Mouse (Mus musculus): Measurements from ENCODE around the gene Nlrx1. TPM values are rescaled to one million over a fixed set of nuclear protein-coding genes. Genes with fewer than 3 reads are reported as not detected.

The Nlrx1 gene
- 1.9 and 3.2 TPM in 2 replicates for polyA plus RNA-seq (2014; fragmentation: Nextera tagmentation; extraction: Ambion mirVana)

DNA sequence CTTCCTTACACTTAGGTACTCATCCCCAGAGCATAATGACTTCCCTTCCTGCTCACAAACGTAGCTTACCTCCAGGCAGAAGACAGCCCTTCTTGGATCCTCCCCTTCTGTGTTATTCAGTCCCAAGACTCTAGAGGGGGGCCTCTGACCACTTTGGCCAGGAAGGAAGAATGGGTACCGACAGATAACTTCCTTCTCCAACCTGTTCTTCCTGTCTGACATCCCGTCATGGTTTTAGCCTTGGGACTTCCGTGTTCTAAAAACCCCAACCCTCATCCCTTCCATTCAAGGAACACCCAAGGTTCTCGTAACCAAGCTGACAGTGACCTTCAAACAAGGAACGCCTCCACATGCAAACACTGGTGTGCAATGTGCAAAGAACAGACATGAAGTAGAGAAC, at the start of gene Nlrx1:
Nlrx1 (minus strand) TSS at position 168 of the 400 bp plus-strand sequence.
- ATAC-seq (ENCODE audit: low FRiP score) (peak; percentile 3; the same call in 1 of the 2 replicates), DNase-seq (ENCODE audit: low spot score, missing footprints) (no peak)
- Histone ChIP-seq H3K9ac (ENCODE audit: low read length) (peak within 1 kb of the TSS; percentile 73), H3K27me3 (ENCODE audit: control insufficient read depth, insufficient read depth, low read length) (no peaks in the 10 kb centered on the region), H3K4me1 (ENCODE audit: control insufficient read depth, insufficient read depth, low read length) (peaks cover 5% of the 10 kb centered on the region), H3K9me3 (ENCODE audit: control insufficient read depth, low read length) (no peaks in the 10 kb centered on the region), H3K27ac (ENCODE audit: low read depth, low read length) (no peak within 1 kb of the TSS), H3K36me3 (ENCODE audit: control insufficient read depth, insufficient read depth, low read length) (no peaks in the 10 kb centered on the region), H3K4me2 (peak within 1 kb of the TSS; percentile 53), H3K4me3 (ENCODE audit: low read depth, low read length) (peak within 1 kb of the TSS; percentile 32)
- 83% methylated on average over 6 of the region's 6 CpGs for WGBS

DNA sequence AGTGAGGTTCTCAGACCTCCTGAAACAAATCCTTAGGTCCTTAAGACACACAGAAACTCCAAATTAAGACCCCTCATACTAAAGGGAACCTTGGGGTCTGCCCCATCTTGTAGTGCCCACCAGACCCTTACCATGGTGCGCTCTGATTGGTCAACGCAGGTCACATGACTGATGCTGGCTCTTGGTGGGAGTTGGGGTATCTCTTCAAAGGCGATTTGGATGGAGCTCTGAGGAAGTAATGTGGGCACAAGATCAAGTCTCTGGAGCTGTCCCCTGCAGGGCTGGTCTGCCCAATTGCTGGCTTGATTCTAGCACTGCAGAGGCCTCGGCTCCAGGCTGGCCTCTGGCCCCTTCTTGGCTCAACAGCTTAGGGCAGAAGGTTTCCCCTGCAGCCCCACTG, 49.1 kb upstream of the Nlrx1 start:
- no peak overlapping the region for H3K27ac ChIP-seq (ENCODE audit: low read depth, low read length)
- H3K4me1 ChIP-seq (ENCODE audit: control insufficient read depth, insufficient read depth, low read length) = peaks cover 27% of the 10 kb centered on the region
- ATAC-seq (ENCODE audit: low FRiP score) = no peak
- no peak overlapping the region for H3K4me2 ChIP-seq
- H3K9ac ChIP-seq (ENCODE audit: low read length) = no peak overlapping the region
- H3K36me3 ChIP-seq (ENCODE audit: control insufficient read depth, insufficient read depth, low read length) = peaks cover 8% of the 10 kb centered on the region
- WGBS = 75% methylated on average over 4 of the region's 4 CpGs
- H3K9me3 ChIP-seq (ENCODE audit: control insufficient read depth, low read length) = no peaks in the 10 kb centered on the region
- DNase-seq (ENCODE audit: low spot score, missing footprints) = peak; percentile 69
- no peak overlapping the region for H3K4me3 ChIP-seq (ENCODE audit: low read depth, low read length)
- no peaks in the 10 kb centered on the region for H3K27me3 ChIP-seq (ENCODE audit: control insufficient read depth, insufficient read depth, low read length)

DNA sequence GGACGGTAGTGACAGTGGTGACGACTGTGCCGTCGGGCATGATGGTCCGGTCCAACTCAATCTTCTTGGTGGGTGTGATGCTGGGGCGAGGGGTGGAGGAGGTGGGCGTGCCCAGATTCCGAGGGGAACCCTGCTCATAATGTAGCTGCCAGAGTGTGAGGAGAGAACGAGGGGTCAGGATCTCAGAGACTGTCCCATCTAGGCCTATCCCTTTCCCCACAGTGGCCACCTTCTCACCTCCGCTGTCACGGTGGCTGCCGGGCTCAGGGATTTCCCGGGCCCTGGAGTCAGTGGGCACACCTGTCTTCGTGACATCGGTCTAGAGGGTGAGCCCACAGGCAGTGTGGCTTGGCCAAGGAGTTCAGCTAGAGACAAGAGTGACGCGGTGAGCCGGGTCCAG, 46.5 kb upstream of the Nlrx1 start:
- Histone ChIP-seq H3K27me3 (ENCODE audit: control insufficient read depth, insufficient read depth, low read length) (no peaks in the 10 kb centered on the region), H3K9ac (ENCODE audit: low read length) (no peak overlapping the region), H3K9me3 (ENCODE audit: control insufficient read depth, low read length) (no peaks in the 10 kb centered on the region), H3K27ac (ENCODE audit: low read depth, low read length) (no peak overlapping the region), H3K4me2 (no peak overlapping the region), H3K4me3 (ENCODE audit: low read depth, low read length) (no peak overlapping the region), H3K36me3 (ENCODE audit: control insufficient read depth, insufficient read depth, low read length) (peaks cover 8% of the 10 kb centered on the region), H3K4me1 (ENCODE audit: control insufficient read depth, insufficient read depth, low read length) (peaks cover 33% of the 10 kb centered on the region)
- no peak for ATAC-seq (ENCODE audit: low FRiP score)
- WGBS = 89% methylated on average over 18 of the region's 18 CpGs
- peak; percentile 12 for DNase-seq (ENCODE audit: low spot score, missing footprints)

DNA sequence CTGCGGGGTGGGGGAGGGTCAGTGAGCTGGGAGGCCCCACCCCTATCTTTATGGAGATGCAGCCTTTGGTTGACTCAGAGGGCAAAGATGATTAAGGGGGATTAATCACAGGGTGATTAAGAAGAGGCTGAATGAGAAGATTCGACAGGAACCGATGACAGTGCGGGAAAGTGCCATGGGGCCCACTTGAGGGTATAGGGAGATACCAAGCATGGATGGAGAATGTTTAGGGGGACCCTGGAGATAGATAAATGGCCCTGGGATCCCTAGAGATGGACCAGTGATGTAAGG, 45.8 kb upstream of the Nlrx1 start:
- H3K27ac ChIP-seq (ENCODE audit: low read depth, low read length) = no peak overlapping the region
- H3K36me3 ChIP-seq (ENCODE audit: control insufficient read depth, insufficient read depth, low read length) = peaks cover 8% of the 10 kb centered on the region
- DNase-seq (ENCODE audit: low spot score, missing footprints) (peak; percentile 28), ATAC-seq (ENCODE audit: low FRiP score) (no peak)
- H3K4me1 ChIP-seq (ENCODE audit: control insufficient read depth, insufficient read depth, low read length) = peaks cover 30% of the 10 kb centered on the region
- H3K4me2 ChIP-seq = no peak overlapping the region
- H3K4me3 ChIP-seq (ENCODE audit: low read depth, low read length) = no peak overlapping the region
- no peaks in the 10 kb centered on the region for H3K27me3 ChIP-seq (ENCODE audit: control insufficient read depth, insufficient read depth, low read length)
- 63% methylated on average over 4 of the region's 4 CpGs for WGBS
- no peaks in the 10 kb centered on the region for H3K9me3 ChIP-seq (ENCODE audit: control insufficient read depth, low read length)
- no peak overlapping the region for H3K9ac ChIP-seq (ENCODE audit: low read length)

DNA sequence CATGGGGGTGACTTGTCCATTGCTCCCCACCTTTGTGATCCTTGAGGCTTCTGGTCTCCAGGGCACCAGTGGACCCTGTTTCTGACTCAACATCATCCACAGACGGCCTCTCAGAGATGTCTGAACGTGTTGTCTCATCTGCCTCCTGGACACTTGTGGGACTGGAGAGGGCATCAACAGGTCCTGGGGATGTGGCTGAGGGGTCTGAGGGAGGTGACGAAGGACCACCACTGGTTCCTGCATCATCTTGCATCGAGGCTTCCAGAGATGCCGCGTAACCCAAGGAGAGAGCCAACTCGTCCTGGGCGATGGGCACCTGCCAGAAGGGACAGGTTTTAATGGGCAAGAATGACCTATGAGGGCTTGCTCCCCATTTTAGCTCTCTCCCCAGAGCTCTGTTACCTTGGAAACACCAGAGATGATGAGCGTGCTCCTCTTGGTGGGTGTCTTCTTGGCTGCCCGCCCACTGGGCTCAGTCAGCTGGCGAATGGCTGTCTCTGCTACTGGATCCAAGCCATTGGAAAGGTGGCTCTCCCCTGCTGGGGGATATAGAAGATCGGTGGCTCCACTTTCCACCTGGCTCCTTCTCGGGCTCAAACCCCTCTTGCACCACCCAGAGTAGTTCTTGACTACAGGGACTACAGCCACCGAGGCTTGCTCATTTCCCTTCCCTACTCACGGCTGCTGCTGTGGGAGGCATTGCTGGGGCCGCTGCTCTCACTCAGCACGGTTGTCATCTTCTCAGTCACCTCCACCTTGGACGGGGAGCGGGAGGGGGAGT, 45.3 kb upstream of the Nlrx1 start:
- Histone ChIP-seq H3K4me2 (no peak overlapping the region), H3K4me1 (ENCODE audit: control insufficient read depth, insufficient read depth, low read length) (peaks cover 24% of the 10 kb centered on the region), H3K9me3 (ENCODE audit: control insufficient read depth, low read length) (no peaks in the 10 kb centered on the region), H3K4me3 (ENCODE audit: low read depth, low read length) (no peak overlapping the region), H3K36me3 (ENCODE audit: control insufficient read depth, insufficient read depth, low read length) (peaks cover 8% of the 10 kb centered on the region), H3K27me3 (ENCODE audit: control insufficient read depth, insufficient read depth, low read length) (no peaks in the 10 kb centered on the region), H3K9ac (ENCODE audit: low read length) (no peak overlapping the region), H3K27ac (ENCODE audit: low read depth, low read length) (no peak overlapping the region)
- WGBS = 78% methylated on average over 19 of the region's 19 CpGs
- DNase-seq (ENCODE audit: low spot score, missing footprints) (peak; percentile 44), ATAC-seq (ENCODE audit: low FRiP score) (no peak)

DNA sequence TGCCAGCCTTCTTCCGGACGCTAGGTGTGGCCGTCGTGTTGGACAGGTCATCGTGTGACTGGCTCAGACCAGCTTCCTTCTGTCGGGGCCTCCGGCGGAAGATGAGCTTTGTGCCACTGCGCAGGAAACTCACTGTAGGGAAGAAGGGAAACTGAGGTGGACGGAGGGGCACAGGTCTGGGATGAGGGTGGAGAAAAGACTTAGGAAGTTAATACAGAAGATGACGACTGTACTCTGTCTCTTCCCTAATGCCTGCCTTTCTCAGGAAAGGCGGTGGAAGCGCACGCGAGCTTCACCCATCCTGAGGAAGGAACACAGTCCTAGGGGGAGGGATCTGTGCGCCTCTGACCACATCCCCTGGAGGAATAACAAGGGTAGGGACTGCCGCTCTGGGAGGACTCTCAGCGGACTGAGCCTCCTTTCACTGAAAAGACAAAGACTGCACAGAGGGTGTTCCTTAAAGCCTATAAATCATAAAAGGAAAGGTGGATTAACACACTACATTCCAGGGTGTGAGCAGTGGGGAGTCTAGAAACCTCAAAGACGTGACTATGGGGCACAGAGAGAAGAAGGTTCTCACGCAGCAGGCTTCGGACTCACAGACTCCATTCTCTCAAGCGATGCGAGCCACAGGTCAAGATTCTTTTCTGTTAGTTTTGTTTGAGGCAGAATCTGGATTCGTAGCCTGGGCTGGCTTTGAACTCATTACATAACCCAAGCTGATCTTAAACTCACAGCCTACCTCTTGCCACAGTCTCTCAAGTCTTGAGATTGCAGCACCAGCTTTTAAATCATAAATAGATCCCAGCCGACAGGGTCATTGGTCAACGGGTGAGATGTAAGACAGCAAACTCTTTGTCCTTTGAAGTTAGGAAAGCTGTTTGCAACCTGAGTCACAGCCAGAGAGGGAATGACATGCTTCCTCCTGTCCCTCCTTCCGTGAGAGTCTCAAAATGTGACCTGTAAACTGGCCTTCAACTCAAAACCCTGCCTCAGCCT, 43.0 kb upstream of the Nlrx1 start:
- ATAC-seq (ENCODE audit: low FRiP score) (peak; percentile 73), DNase-seq (ENCODE audit: low spot score, missing footprints) (peak; percentile 93)
- Histone ChIP-seq H3K4me1 (ENCODE audit: control insufficient read depth, insufficient read depth, low read length) (peaks cover 12% of the 10 kb centered on the region), H3K36me3 (ENCODE audit: control insufficient read depth, insufficient read depth, low read length) (peaks cover 8% of the 10 kb centered on the region), H3K27me3 (ENCODE audit: control insufficient read depth, insufficient read depth, low read length) (no peaks in the 10 kb centered on the region), H3K9ac (ENCODE audit: low read length) (peak overlapping the region; percentile 0; the same call in 1 of the 2 replicates), H3K27ac (ENCODE audit: low read depth, low read length) (no peak overlapping the region; the same call in 1 of the 2 replicates), H3K9me3 (ENCODE audit: control insufficient read depth, low read length) (no peaks in the 10 kb centered on the region), H3K4me3 (ENCODE audit: low read depth, low read length) (no peak overlapping the region), H3K4me2 (0 out of 2 replicates have a peak overlapping the region, but pooled peaks have one; percentile 19)
- 6% methylated on average over 27 of the region's 27 CpGs for WGBS

DNA sequence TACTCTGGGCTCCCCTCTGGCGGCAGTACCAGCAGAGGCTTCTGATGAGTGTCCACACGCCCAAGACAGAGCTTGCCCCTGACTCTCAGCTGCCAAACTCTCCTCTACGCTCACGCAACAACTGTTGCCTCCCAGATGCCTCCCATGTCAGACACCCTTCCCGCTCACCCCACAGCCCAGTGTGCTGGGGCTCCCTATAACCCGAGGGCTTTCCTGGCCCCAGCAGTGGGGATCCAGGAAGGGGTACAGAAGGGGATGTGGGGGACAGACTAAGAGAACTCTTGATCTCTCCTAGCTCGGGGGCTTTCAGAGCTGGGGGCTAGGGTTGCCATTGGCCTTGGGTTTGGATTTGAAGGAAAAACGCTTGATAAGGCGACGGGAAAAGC, 42.3 kb upstream of the Nlrx1 start:
- WGBS = 23% methylated on average over 10 of the region's 10 CpGs
- H3K36me3 ChIP-seq (ENCODE audit: control insufficient read depth, insufficient read depth, low read length) = peaks cover 8% of the 10 kb centered on the region
- H3K27ac ChIP-seq (ENCODE audit: low read depth, low read length) = no peak overlapping the region
- H3K27me3 ChIP-seq (ENCODE audit: control insufficient read depth, insufficient read depth, low read length) = no peaks in the 10 kb centered on the region
- H3K9ac ChIP-seq (ENCODE audit: low read length) = peak overlapping the region; percentile 18; the same call in 1 of the 2 replicates
- ATAC-seq (ENCODE audit: low FRiP score) = 0 out of 2 replicates have a peak, but pooled peaks have one; percentile 12
- no peak overlapping the region for H3K4me2 ChIP-seq
- DNase-seq (ENCODE audit: low spot score, missing footprints) = no peak
- no peak overlapping the region for H3K4me3 ChIP-seq (ENCODE audit: low read depth, low read length)
- no peaks in the 10 kb centered on the region for H3K9me3 ChIP-seq (ENCODE audit: control insufficient read depth, low read length)
- peaks cover 12% of the 10 kb centered on the region for H3K4me1 ChIP-seq (ENCODE audit: control insufficient read depth, insufficient read depth, low read length)

DNA sequence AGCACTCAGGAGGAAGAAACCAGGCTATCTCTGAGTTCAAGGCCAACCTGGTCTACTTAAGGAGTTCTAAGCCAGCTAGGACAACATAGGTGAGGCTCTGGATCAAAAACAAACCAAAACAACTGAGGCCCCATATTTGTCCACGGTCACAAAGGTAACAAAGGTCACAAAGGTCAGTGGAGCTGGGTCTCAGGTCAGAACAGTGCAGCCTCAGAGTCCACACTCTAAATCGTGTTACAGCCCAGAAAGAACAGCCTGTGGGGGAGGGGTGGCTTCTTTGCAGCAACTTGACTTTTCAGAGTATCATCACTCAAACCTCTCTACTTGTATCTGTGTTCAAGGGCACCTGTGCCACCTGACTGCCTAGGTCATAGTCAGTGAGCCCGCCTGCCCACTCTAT, 41.4 kb upstream of the Nlrx1 start:
- Histone ChIP-seq H3K27me3 (ENCODE audit: control insufficient read depth, insufficient read depth, low read length) (no peaks in the 10 kb centered on the region), H3K9me3 (ENCODE audit: control insufficient read depth, low read length) (no peaks in the 10 kb centered on the region), H3K4me1 (ENCODE audit: control insufficient read depth, insufficient read depth, low read length) (peaks cover 14% of the 10 kb centered on the region), H3K27ac (ENCODE audit: low read depth, low read length) (no peak overlapping the region), H3K4me3 (ENCODE audit: low read depth, low read length) (no peak overlapping the region), H3K4me2 (no peak overlapping the region), H3K9ac (ENCODE audit: low read length) (no peak overlapping the region), H3K36me3 (ENCODE audit: control insufficient read depth, insufficient read depth, low read length) (peaks cover 5% of the 10 kb centered on the region)
- DNase-seq (ENCODE audit: low spot score, missing footprints) (peak; percentile 72), ATAC-seq (ENCODE audit: low FRiP score) (no peak)
- WGBS = 62% methylated on average over 3 of the region's 3 CpGs

DNA sequence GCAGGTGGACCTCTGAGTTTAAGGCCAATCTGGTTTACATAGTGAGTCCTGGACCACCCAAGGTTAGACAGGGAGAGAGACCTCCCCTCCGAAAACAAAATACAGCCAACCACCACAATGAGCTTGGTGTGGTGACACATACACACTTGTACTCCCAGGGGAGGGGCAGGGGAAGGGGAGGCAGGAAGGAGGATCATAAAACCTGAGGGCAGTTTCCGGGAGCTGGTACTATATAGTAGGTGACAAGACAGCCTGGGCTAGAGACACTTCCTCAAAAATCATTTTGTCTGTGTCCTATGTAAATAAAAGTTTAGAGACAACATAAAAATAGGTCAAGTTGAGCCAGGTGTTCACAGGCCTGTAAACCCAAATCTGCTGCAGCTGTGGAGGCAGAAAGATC, 38.8 kb upstream of the Nlrx1 start:
- DNase-seq (ENCODE audit: low spot score, missing footprints) (peak; percentile 77), ATAC-seq (ENCODE audit: low FRiP score) (no peak)
- no peaks in the 10 kb centered on the region for H3K27me3 ChIP-seq (ENCODE audit: control insufficient read depth, insufficient read depth, low read length)
- no peak overlapping the region for H3K27ac ChIP-seq (ENCODE audit: low read depth, low read length)
- 84% methylated on average over 2 of the region's 2 CpGs for WGBS
- no peak overlapping the region for H3K9ac ChIP-seq (ENCODE audit: low read length)
- H3K4me2 ChIP-seq = no peak overlapping the region
- peaks cover 20% of the 10 kb centered on the region for H3K4me1 ChIP-seq (ENCODE audit: control insufficient read depth, insufficient read depth, low read length)
- no peaks in the 10 kb centered on the region for H3K9me3 ChIP-seq (ENCODE audit: control insufficient read depth, low read length)
- no peak overlapping the region for H3K4me3 ChIP-seq (ENCODE audit: low read depth, low read length)
- 0 out of 2 replicates have a peak, but pooled peaks cover 2% of the 10 kb centered on the region for H3K36me3 ChIP-seq (ENCODE audit: control insufficient read depth, insufficient read depth, low read length)
